Mouse (Mus musculus): Measurements from ENCODE around the gene Mrc2. TPM values are rescaled to one million over a fixed set of nuclear protein-coding genes. Genes with fewer than 3 reads are reported as not detected.

Gene Mrc2
- 4.3 and 5.8 TPM in 2 replicates for polyA plus RNA-seq (2012; rRNA removed)

- DNase-seq (ENCODE audit: low read depth, low spot score) = no peak
- WGBS = 2% methylated on average over 71 of the region's 75 CpGs
These were observed at the start of gene Mrc2 for GRCm38 (mm10) chr11:105292124-105293071. Gene Mrc2, plus strand, starts transcription at chr11:105292643.

- no peak for DNase-seq (ENCODE audit: low read depth, low spot score)
- WGBS = 86% methylated on average over 1 of the region's 1 CpGs
These were observed 46.1 kb upstream of the Mrc2 start for GRCm38 (mm10) chr11:105246369-105246768.

- DNase-seq (ENCODE audit: low read depth, low spot score) = no peak
- 80% methylated on average over 6 of the region's 6 CpGs for WGBS
These were observed 45.7 kb upstream of the Mrc2 start for GRCm38 (mm10) chr11:105246785-105247184.

- whole genome bisulfite sequencing = 92% methylated on average over 5 of the region's 5 CpGs
- no peak for DNase-seq (ENCODE audit: low read depth, low spot score)
These were observed 45.1 kb upstream of the Mrc2 start for GRCm38 (mm10) chr11:105247321-105247720.

- DNase-seq (ENCODE audit: low read depth, low spot score) = no peak
- 69% methylated on average over 3 of the region's 3 CpGs for WGBS
These were observed 32.7 kb upstream of the Mrc2 start for GRCm38 (mm10) chr11:105259733-105260132.

GRCm38 (mm10) chr11:105261116-105261515 is 31.3 kb upstream of the Mrc2 start:
- no peak for DNase-seq (ENCODE audit: low read depth, low spot score)
- WGBS = 88% methylated on average over 5 of the region's 5 CpGs

GRCm38 (mm10) chr11:105261601-105262351 is 30.7 kb upstream of the Mrc2 start:
- no peak for DNase-seq (ENCODE audit: low read depth, low spot score)
- WGBS = 77% methylated on average over 4 of the region's 4 CpGs

- no peak for DNase-seq (ENCODE audit: low read depth, low spot score)
These were observed 27.9 kb upstream of the Mrc2 start for GRCm38 (mm10) chr11:105264506-105264905.

- 85% methylated on average over 3 of the region's 3 CpGs for WGBS
- no peak for DNase-seq (ENCODE audit: low read depth, low spot score)
These were observed 27.5 kb upstream of the Mrc2 start for GRCm38 (mm10) chr11:105264988-105265387.

GRCm38 (mm10) chr11:105270155-105270554 is 22.3 kb upstream of the Mrc2 start:
- DNase-seq (ENCODE audit: low read depth, low spot score) = no peak
- WGBS = 22% methylated on average over 2 of the region's 2 CpGs

- 94% methylated on average over 6 of the region's 6 CpGs for WGBS
- DNase-seq (ENCODE audit: low read depth, low spot score) = no peak
These were observed 12.0 kb upstream of the Mrc2 start for GRCm38 (mm10) chr11:105280456-105280855.

- 87% methylated on average over 7 of the region's 7 CpGs for WGBS
- no peak for DNase-seq (ENCODE audit: low read depth, low spot score)
These were observed 11.2 kb upstream of the Mrc2 start for GRCm38 (mm10) chr11:105281291-105281690.

GRCm38 (mm10) chr11:105281763-105282459 is 10.5 kb upstream of the Mrc2 start:
- DNase-seq (ENCODE audit: low read depth, low spot score) = no peak
- WGBS = 84% methylated on average over 12 of the region's 12 CpGs

- DNase-seq (ENCODE audit: low read depth, low spot score) = no peak
- WGBS = 64% methylated on average over 2 of the region's 2 CpGs
These were observed 10.0 kb upstream of the Mrc2 start for GRCm38 (mm10) chr11:105282460-105282859.

GRCm38 (mm10) chr11:105283016-105283415 is 9.4 kb upstream of the Mrc2 start:
- 92% methylated on average over 9 of the region's 9 CpGs for WGBS

GRCm38 (mm10) chr11:105285720-105286119 is 6.7 kb upstream of the Mrc2 start:
- WGBS = 46% methylated on average over 3 of the region's 3 CpGs
- DNase-seq (ENCODE audit: low read depth, low spot score) = no peak

More at GRCm38 (mm10) chr11:105283016-105283415, 9.4 kb upstream of the Mrc2 start:
- DNase-seq (ENCODE audit: low read depth, low spot score) = no peak

- WGBS = 60% methylated on average over 3 of the region's 3 CpGs
These were observed 3.0 kb upstream of the Mrc2 start for GRCm38 (mm10) chr11:105289403-105289802.

GRCm38 (mm10) chr11:105291681-105292123 is 741 bp upstream of the Mrc2 start:
- DNase-seq (ENCODE audit: low read depth, low spot score) = no peak
- WGBS = 22% methylated on average over 10 of the region's 10 CpGs

More at GRCm38 (mm10) chr11:105289403-105289802, 3.0 kb upstream of the Mrc2 start:
- no peak for DNase-seq (ENCODE audit: low read depth, low spot score)

- no peak for DNase-seq (ENCODE audit: low read depth, low spot score)
- 15% methylated on average over 26 of the region's 26 CpGs for WGBS
These were observed 698 bp downstream of the Mrc2 start for GRCm38 (mm10) chr11:105293101-105293581.
